Mouse (Mus musculus): ENCODE results near the gene Olfr883. TPM values are rescaled to one million over a fixed set of nuclear protein-coding genes. Genes with fewer than 3 reads are reported as not detected.

Olfr883 gene
- polyA plus RNA-seq (2015; fragmentation: Illumina TruSeq; extraction: RNeasy Lipid Tissue Mini Kit (QIAGEN cat#74804); ENCODE audit: insufficient read depth, low replicate concordance): not detected

GRCm38 (mm10) chr9:38025508-38025907 is at the start of gene Olfr883:
Gene Olfr883, plus strand, starts transcription at chr9:38025808.

GRCm38 (mm10) chr9:37991525-37991924 is 34.1 kb upstream of the Olfr883 start, which contains the start of gene Olfr881:
Gene Olfr881, plus strand, starts transcription at chr9:37991825.

GRCm38 (mm10) chr9:38046255-38046654 is 20.6 kb downstream of the Olfr883 start, which contains the start of gene Olfr884:
Gene Olfr884, plus strand, starts transcription at chr9:38046555.

GRCm38 (mm10) chr9:38061022-38061421 is 35.4 kb downstream of the Olfr883 start, which contains the start of gene Olfr885:
Gene Olfr885, plus strand, starts transcription at chr9:38061322.

Other genes with a start within 250 kb of the Olfr883 start
- not detected for gene Olfr876, start 222.8 kb upstream of the Olfr883 start, polyA plus RNA-seq (2015; fragmentation: Illumina TruSeq; extraction: RNeasy Lipid Tissue Mini Kit (QIAGEN cat#74804); ENCODE audit: insufficient read depth, low replicate concordance)
- not detected for gene Olfr877, start 171.5 kb upstream of the Olfr883 start, polyA plus RNA-seq (2015; fragmentation: Illumina TruSeq; extraction: RNeasy Lipid Tissue Mini Kit (QIAGEN cat#74804); ENCODE audit: insufficient read depth, low replicate concordance)
- not detected for gene Olfr145, start 129.1 kb upstream of the Olfr883 start, polyA plus RNA-seq (2015; fragmentation: Illumina TruSeq; extraction: RNeasy Lipid Tissue Mini Kit (QIAGEN cat#74804); ENCODE audit: insufficient read depth, low replicate concordance)
- not detected for gene Olfr878, start 108.0 kb upstream of the Olfr883 start, polyA plus RNA-seq (2015; fragmentation: Illumina TruSeq; extraction: RNeasy Lipid Tissue Mini Kit (QIAGEN cat#74804); ENCODE audit: insufficient read depth, low replicate concordance)
- not detected for gene Olfr881, start 34.0 kb upstream of the Olfr883 start, polyA plus RNA-seq (2015; fragmentation: Illumina TruSeq; extraction: RNeasy Lipid Tissue Mini Kit (QIAGEN cat#74804); ENCODE audit: insufficient read depth, low replicate concordance)
- not detected for gene Olfr884, start 20.7 kb downstream of the Olfr883 start, polyA plus RNA-seq (2015; fragmentation: Illumina TruSeq; extraction: RNeasy Lipid Tissue Mini Kit (QIAGEN cat#74804); ENCODE audit: insufficient read depth, low replicate concordance)
- not detected for gene Olfr885, start 35.5 kb downstream of the Olfr883 start, polyA plus RNA-seq (2015; fragmentation: Illumina TruSeq; extraction: RNeasy Lipid Tissue Mini Kit (QIAGEN cat#74804); ENCODE audit: insufficient read depth, low replicate concordance)
- not detected for gene Olfr887, start 58.3 kb downstream of the Olfr883 start, polyA plus RNA-seq (2015; fragmentation: Illumina TruSeq; extraction: RNeasy Lipid Tissue Mini Kit (QIAGEN cat#74804); ENCODE audit: insufficient read depth, low replicate concordance)
- not detected for gene Olfr888, start 82.3 kb downstream of the Olfr883 start, polyA plus RNA-seq (2015; fragmentation: Illumina TruSeq; extraction: RNeasy Lipid Tissue Mini Kit (QIAGEN cat#74804); ENCODE audit: insufficient read depth, low replicate concordance)
- gene Olfr889, start 89.4 kb downstream of the Olfr883 start, polyA plus RNA-seq (2015; fragmentation: Illumina TruSeq; extraction: RNeasy Lipid Tissue Mini Kit (QIAGEN cat#74804); ENCODE audit: insufficient read depth, low replicate concordance): not detected
- not detected for gene Olfr890, start 116.7 kb downstream of the Olfr883 start, polyA plus RNA-seq (2015; fragmentation: Illumina TruSeq; extraction: RNeasy Lipid Tissue Mini Kit (QIAGEN cat#74804); ENCODE audit: insufficient read depth, low replicate concordance)
- not detected for gene Olfr891, start 155.0 kb downstream of the Olfr883 start, polyA plus RNA-seq (2015; fragmentation: Illumina TruSeq; extraction: RNeasy Lipid Tissue Mini Kit (QIAGEN cat#74804); ENCODE audit: insufficient read depth, low replicate concordance)
- not detected for gene Olfr893, start 182.6 kb downstream of the Olfr883 start, polyA plus RNA-seq (2015; fragmentation: Illumina TruSeq; extraction: RNeasy Lipid Tissue Mini Kit (QIAGEN cat#74804); ENCODE audit: insufficient read depth, low replicate concordance)
- gene Olfr894, start 192.2 kb downstream of the Olfr883 start, polyA plus RNA-seq (2015; fragmentation: Illumina TruSeq; extraction: RNeasy Lipid Tissue Mini Kit (QIAGEN cat#74804); ENCODE audit: insufficient read depth, low replicate concordance): not detected
- gene Olfr143, start 227.0 kb downstream of the Olfr883 start, polyA plus RNA-seq (2015; fragmentation: Illumina TruSeq; extraction: RNeasy Lipid Tissue Mini Kit (QIAGEN cat#74804); ENCODE audit: insufficient read depth, low replicate concordance): not detected
- gene Olfr895, start 242.0 kb downstream of the Olfr883 start, polyA plus RNA-seq (2015; fragmentation: Illumina TruSeq; extraction: RNeasy Lipid Tissue Mini Kit (QIAGEN cat#74804); ENCODE audit: insufficient read depth, low replicate concordance): not detected

Measured in spleen, adult 10 weeks (tissue).